Mouse (Mus musculus) erythroblast, adult 5-6 weeks (primary cell): Measurements from ENCODE around the gene Ect2. TPM values are rescaled to one million over a fixed set of nuclear protein-coding genes. Genes with fewer than 3 reads are reported as not detected.

Experiments used
- ATAC-seq: replicated peaks from 2 replicates; pipeline ENCODE4 v1.8.0; 2016; ENCODE audit warnings: moderate number of reproducible peaks, mild to moderate bottlenecking, moderate TSS enrichment, inconsistent platforms; ENCODE audit not compliant: poor library complexity, low FRiP score, severe bottlenecking
- total RNA-seq, 2 experiments: library from RNA; stranded (forward) in 1 of 2; stranded (reverse) in 1 of 2; fragments of 150-400 nt in 1 of 2; fragments of 200-764, 138-1000 nt in 1 of 2; gene quantifications; 2 replicates each; pipeline versions ENCODE4 v1.2.3 to v1.2.4; 2015 to 2017; ENCODE audit warnings: low replicate concordance in 2 of 2

The Ect2 gene
- total RNA-seq, 2 experiments from 2014 or later = 20.6 to 36.3 TPM

DNA sequence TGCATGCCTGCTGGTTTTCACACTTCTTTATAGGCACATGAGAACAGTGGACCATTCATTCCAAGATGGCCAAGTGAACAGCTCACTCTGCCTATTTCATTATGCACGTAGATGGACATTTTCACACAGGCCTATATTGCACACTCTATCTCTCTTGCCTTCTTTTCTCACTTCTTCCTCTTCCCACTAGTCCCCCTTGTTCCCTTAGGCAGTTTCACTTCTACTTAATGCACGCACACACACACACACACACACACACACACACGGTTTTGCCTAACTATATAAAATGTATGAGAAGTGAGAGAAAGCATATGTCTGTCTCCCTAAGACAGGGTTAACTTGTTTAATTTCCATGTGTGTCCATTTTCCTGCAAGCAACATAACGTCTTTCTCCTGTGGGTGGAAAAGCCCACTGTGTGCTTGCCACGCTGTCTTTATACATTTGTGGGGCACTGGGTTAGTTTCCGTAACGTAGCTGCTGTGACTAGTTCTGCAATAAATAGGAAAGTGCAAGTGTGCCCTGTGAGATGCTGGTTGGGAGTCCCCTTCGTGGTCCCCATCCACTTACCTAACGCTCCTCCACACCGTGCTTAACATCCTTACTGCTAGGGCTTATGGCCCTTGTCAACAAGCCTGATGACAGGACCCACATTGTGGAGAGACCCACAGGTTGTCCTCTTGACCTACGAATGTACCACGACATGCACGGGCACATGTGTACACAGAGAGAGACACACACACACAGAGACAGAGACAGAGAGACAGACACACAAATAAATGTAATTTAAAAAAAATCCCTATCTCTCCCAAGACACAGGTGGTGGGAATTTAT lies 72.2 kb downstream of the Ect2 start:
- ATAC-seq = no peak

DNA sequence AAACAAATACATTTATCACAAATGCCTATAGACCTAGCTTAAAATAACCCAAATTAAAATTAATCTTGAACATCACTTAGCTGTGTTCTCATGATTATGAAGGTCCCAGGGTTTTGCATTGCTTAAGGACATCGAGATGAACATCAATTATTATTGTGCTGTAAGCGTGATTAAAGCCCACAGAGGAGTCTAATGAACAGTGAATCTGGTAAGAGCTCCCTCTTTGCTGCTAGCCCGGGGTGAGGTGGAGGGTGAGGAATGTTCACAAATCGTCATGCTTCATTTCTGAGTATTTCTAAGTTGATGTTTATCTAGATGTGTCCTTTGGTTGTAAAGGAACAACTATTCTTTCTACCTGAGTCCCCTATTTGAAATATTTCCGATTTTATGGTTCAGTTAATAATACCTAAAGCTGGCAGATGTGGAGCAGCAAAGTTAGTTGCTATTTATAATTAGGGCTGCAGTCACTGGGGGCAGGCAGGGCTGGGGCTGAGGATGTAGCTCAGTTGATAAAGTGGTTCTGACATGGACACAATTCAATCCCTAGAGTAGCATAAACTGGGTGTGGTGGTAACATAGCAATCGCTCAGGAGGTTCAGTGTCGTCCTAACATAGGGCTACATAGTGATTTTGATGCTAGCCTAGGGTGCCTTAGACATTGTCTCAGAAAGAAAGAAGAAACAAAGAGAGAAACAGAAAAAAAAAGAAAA lies 73.5 kb downstream of the Ect2 start:
- no peak for ATAC-seq

DNA sequence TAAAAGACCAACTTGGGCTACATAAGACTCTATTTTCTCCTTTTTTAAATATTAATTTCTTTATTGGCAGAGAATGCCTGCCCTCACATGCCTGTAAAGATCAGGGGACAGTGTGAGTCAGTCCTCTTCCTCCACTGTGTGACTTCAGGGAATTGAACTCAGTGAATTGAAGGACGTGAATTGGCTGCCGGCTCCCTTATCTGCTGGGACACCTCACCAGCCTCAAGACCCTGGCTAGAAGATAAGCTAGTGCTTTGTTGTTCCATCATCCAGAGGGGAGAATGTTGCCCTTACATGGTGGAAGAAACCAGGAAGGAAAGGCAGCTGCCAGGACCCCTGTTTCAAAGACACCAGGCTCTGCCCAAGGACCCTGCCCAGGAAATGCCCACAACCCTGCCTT lies 79.8 kb downstream of the Ect2 start:
- no peak for ATAC-seq

DNA sequence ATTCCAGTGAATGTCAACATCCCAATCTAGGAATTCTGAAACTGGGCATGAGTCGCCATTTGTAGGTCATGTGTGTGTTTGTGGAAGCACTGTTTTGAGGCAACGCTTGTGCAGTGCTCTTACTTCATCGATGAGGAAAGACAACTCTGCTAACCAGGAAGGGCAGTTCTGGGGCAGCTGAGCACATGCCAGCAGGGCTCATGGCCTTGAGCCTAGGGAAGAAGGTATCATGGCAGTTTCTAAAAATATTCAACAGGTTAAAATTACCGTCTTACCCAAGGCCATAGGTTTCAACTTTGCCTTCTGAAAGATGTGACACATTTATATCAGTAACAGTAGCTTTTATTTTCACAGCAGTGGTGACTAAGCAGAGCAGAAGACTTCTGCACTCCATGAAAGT lies 82.0 kb downstream of the Ect2 start:
- ATAC-seq = no peak

DNA sequence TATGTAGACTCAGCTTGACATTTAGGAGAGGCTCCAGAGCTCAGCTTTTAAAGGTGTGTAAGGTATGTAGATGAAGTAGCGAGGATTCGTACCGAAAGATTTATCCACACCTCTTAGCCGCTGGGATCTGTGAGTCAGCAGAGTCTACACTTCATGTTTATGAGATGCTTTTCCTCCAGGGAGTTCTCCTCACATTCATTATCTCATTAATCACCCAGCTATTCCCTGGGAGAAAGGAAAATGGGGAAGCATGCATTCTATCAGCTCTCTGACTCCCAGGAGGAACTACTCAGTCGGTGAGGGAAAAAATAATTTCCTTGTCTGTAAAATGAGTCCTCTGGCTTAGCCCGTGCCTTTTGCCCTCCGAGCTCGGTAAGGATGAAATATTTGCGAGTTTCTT lies 83.3 kb downstream of the Ect2 start:
- no peak for ATAC-seq

DNA sequence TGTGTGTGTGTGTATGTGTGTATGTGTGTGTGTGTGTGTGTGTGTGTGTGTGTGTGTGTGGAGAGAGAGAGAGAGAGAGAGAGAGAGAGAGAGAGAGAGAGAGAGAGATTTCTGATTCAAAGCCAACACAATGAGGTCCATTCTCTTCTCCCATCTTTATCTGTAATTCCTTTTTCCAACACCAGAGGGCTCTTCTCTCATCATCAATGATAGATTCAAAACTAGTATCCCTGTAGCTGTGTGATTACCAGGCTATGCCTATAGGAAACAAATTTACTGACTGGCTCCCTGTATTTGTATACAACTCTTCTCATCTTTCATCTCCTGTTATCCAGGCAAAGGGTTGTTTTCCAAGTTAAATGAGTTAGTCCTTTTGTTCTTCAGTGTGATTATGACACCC lies 86.5 kb downstream of the Ect2 start:
- no peak for ATAC-seq

DNA sequence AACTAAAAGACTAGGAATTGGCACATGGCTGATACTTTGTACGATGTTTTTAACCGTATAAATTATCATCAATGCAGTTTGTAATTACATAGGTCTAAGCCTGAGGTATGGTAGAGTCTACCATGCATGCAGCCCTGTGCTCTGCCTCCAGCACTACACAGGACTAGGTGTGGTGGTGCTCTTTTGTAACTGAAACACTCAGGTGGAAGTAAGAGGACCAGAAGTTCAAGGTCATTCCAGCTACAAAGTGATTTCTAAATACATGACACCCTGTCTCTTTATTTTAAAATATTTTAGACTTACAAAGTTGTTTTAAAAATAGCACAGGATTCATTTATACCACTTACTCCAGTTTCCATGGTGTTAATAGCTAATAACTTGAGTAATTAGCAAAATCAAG lies 88.8 kb downstream of the Ect2 start:
- no peak for ATAC-seq

DNA sequence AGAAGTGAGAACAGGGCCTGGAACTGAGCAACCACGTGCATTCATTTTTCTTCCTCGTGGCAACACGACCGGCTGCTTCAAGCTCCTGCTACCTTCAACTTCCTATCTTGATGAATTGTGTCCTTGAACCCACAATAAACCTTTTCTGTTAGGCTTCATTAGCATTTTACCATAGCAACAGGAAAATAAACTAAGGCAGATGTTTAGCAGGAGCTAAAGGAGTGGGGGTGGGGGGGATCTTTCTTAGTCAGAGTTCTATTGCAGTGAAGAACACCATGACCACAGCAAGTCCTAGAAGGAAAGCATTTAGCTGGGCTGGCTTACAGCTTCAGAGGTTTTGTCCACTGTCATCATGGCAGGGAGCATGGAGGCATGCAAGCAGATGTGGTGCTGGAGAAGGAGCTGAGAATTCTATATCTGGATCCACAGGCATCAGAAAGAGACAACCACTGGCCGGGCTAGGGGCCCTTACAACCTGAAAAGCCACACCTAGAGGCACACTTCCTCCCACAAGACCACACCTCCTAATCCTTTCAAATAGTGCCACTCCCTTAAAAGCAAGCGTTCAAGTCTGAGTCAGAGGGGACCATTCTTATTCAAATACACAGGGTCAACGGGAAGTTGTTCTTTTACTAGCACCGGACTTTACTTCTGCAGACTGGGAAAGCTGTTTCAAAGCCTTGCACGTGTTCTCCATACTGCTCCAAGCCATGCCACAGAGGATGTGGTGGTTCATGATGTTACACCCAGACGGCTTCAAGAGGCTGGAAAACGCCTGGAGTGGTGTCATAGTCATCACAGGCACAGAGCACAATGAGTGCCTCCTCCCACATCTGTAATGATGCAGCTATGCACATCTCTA lies 90.0 kb downstream of the Ect2 start:
- ATAC-seq = no peak

DNA sequence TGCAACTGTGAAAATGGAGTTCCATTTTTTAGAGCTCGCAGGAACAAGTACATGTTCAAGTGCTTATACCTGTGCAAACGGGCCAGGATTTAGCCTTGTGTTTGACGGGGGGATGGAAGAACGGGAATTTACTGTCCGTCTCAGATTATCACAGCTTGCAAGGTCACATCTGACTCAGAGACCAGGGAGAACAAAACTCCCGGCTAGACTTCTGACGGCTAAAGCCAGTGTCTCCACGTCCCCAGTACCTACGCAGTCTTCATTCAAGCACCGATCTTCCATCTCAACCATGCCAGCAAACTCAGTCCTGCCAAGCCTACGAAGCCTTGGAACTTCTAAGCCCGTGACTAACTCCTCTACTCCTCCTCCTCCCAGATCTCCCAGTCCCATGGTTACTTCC lies 93.2 kb downstream of the Ect2 start:
- no peak for ATAC-seq

DNA sequence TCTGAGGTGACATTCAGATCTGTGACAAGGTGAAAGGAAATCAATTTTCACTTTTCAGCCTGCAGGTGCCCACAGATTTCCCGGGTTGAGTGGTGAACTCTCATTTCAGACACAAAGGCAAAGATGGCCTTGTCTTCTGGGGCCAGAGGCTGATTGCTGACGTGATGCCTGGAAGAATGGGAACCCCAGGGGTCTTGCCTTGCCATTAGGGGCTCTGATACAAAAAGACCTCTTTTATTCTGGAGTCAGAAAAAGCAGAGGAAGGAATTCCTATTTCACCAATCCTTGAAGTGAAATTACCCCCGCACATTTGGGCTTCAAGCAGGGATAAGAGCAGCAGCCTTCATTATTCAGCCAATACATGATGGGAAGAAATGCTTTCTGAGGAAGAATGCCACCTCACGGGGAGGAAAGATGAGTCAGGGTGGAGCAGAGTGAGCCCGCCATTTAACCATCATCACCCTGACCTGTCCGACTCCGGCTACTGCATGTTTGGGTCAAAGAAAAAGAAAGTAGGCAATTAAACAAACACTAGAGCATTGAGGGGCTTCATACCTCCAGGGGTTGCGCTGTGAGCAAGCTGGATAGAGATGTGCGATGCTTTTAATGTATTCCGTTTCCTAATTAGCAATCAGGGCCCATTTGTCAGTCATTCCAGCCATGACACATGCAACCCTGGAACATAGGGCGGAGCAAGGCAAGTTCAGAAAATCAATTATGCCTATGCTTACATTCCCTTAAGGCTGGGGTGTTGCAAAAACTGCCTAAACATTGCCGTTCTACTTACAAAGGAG lies 94.0 kb downstream of the Ect2 start:
- ATAC-seq = no peak

DNA sequence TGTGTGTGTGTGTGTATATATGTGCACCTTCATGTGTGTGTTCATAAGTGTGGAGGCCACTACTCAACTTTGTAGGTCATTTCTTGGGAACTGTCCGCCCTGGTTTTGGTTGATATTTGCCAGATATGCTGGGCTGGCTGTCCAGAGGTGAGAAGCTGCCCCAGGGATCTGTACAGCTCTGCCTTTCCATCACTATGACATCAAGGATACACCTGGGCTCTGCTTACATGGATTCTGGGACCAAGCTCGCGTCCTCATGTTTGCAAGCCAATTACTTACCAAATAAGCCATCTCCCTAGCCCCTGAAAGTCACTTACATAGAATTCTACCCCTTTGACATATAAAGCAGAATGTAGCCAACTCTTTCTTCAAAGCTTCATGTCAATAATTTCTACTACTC lies 98.2 kb downstream of the Ect2 start:
- no peak for ATAC-seq

DNA sequence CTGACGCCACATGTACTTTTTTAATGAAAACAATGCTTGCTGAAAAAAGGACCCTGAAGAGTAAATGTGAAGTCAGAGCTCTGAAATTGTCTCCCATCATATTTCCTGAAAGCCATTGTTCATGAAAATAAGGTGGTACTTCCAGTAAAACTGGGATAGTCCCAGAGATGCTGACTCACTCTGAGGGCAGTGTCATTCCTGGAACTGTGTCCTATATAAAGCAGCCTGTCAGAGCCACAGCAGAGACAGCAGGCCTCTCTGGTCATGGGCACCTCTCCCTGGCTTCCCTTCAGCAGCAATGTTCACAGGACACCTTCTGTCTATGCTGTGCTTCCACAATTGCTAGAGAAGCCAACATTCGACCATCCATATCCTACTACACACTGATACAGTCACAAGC lies 98.9 kb downstream of the Ect2 start:
- ATAC-seq = no peak

Other genes starting within 250 kb of the Ect2 start
- gene Nceh1, start 29.1 kb upstream of the Ect2 start, total RNA-seq (2015; ENCODE audit: low replicate concordance) = 1.7 and 4.0 TPM in 2 replicates
- 5.2 and 5.6 TPM in 2 replicates for gene Nceh1, start 29.1 kb upstream of the Ect2 start, total RNA-seq (2017; ENCODE audit: low replicate concordance)
- gene Tnfsf10, start 163.2 kb upstream of the Ect2 start, total RNA-seq (2015; ENCODE audit: low replicate concordance) = 3.3 TPM in 1 of 2 replicates, not detected in the other
- 0.84 TPM in 1 of 2 replicates, not detected in the other for gene Tnfsf10, start 163.2 kb upstream of the Ect2 start, total RNA-seq (2017; ENCODE audit: low replicate concordance)
- gene Ghsr, start 217.5 kb upstream of the Ect2 start, total RNA-seq (2015; ENCODE audit: low replicate concordance) = not detected in 2 replicates
- gene Ghsr, start 217.5 kb upstream of the Ect2 start, total RNA-seq (2017; ENCODE audit: low replicate concordance) = not detected in 2 replicates